Mouse (Mus musculus): ENCODE results near the gene Mageb3.
"Not testable (repeated sequence)": the region's sequence is repeated elsewhere in the genome, so short reads cannot be mapped to it uniquely, and the experiment has no call there.

The Mageb3 gene

DNA sequence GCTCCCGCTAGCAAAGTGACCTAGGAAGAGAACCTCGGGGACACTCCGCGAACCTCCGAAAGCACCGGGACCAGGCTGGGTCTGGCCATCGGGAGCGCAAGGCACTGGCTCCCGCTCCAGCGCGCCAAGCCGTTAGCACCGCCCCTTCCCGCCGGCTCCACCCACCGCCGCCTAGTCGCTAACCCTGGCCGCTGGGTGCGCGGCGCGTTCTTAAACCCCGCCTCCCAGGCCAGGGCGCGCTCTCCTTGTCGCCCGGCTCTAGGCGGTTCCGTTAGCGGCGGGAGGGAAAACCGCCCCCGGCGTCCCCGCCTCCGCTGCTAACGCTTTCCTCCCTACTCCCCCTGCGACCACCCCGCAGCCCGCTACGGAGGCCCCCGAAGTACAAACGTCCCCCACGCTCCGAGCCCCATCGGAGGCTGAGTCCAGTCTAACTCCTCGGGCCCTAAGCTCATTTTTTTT lies at the start of gene Mageb3, which contains the start of gene Ctdspl2:
Gene Mageb3 (minus strand): TSS at position 328 of the 459 bp plus-strand sequence.
Gene Ctdspl2 (plus strand): TSS at position 237 of the 459 bp plus-strand sequence.
- peak; percentile 99 for DNase-seq (ENCODE audit: low spot score)

DNA sequence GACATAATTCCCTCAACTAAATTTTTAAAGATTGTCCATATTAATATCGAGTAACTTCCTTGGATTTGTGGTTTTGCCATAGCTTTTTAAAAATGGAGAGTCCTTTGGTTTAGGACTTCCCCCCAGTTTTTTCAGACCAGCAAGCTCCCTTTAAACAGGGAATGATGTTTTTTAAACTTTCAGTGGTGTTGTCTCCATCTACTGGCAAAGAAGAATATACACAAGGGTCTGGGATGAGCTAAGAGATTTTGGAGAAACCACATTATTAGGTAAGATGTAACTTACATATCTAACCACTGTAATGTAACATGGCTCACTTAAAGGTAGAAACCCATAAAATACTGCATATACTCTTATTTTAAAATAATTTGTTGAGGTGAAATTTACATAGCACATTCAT lies 39.8 kb upstream of the Mageb3 start:
- no peak for DNase-seq (ENCODE audit: low spot score)

DNA sequence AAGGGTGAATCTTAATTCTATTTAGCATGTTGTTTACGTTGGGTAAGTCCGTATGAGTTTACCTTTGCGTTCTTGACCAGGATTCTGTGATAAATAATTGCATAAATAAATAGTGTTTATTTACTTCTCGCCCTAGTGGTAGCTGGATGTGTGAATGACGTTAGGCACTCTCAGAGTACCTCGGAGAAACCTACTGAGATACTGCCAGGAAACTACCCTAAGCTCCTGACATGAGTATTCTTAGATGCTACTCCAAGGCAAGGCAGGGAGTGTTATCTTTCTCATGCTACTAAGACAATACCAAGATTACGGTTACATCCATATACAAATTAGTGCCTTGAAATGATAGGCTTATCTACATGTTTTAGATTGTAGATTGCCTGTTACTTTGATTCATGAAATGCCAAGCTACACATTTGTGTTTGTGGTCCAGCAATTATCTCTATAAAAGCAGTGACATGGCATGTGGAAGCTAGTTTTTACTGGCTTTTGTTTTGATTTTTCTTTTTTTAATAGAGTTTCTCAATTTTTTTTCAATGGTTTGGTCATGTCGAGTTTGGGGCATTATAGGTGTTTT lies 1.4 kb upstream of the Mageb3 start:
- peak; percentile 11 for DNase-seq (ENCODE audit: low spot score)

DNA sequence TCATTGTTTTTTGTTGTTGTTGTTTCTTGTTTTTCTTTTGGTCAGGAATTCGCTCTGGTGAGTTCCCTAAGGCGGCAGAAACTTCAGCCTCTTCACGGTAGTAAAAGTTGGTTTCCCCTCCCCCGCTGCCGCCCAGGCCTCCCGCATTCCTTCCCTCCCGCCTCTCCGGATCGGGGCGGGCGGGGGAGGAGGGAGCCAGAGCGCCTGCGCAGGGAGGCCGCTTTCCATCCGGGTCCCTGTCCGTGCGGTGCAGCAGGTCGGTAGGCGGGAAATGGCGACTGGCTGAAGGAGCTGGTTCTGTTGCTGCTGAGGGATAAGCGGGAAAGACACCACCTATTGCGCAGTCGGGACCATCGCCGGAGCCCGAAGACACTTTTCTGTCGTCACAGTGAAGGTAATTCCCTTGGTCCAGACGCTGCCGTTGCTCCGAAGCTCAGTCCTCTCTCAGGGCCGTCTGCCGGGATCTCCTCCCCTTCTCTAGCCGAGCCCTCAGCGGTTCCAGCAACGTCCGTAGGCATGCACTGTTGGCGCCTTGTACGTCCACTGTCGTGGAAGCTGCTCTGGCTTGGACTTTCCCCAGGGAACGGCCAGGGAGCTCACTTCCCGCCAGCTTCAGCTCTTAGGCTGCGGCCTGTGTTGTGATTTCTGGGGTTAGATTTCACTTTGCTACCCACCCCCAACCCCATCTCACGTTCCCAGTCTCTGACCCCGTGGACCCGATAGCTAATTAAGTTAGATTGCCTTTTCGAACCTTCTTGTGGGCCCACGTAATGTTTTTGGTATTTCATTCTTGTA lies 529 bp upstream of the Mageb3 start:
- peak; percentile 95 for DNase-seq (ENCODE audit: low spot score)

DNA sequence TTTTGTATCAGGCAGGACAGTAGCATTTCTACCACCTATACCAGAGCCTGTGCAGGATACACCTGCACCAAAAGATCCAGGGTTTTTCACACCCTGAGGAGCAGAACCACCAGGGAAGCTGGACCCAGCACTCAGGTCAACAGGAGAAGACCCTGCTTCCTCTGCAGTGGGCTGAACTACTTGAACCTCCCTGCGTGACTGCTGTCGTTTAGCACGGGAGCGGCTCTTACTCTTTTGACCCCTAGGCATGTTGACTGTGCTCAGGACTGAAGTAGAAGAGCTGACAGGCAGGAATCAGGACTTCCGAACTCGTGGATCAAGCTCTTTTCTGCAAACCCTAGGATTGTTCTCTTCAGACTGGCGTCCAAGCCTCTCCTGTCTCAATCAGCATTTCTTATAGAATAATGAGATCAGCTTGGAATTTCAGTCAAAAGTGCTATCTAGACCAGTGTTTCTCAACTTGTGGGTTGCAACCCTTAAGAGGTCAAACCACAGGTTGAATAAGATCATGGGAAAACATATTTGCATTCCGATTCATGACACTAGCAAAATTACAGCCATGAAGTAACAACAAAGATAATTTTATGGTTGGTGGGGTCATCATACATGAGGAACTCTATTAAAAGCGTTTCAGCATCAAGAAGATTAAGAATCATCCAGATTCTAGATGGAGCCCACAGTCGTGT lies 778 bp downstream of the Mageb3 start:
- peak; percentile 10 for DNase-seq (ENCODE audit: low spot score)

DNA sequence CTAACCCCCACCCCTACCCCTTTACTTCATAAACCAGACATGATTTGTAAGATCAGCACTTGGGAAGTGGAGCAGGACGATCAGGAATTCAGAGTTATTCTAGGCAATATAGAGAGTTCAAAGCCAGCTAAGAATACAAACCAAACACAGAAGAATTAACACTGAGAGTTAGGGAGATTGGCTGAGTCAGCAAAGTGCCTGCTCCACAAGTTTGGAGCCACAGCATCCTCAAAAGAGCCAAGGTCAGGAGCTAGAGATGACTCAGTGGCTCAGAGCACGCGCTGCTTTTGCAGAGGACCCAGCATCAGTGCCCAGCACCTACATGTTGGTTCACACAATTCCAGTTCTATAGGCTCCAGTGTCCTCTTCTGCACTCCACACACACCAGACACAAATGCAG lies 12.5 kb downstream of the Mageb3 start:
- no peak for DNase-seq (ENCODE audit: low spot score)

DNA sequence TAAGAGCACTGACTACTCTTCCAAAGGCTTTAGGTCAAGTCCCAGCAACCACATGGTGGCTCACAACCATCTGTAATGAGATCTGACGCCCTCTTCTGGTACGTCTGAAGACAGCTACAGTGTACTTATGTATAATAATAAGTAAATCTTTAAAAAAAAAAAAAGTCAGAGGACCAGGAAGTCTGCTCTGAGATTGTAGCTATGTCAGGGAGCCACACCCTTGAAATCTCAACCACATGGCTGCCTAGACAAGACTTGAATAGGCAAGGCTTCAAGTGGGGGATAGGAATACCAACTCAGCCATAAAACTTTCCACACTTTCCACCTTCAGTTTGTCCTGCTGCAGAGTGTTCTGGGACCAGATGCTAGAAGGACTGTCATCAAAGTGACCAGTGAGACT lies 18.3 kb downstream of the Mageb3 start:
- not testable (repeated sequence) for DNase-seq (ENCODE audit: low spot score)

DNA sequence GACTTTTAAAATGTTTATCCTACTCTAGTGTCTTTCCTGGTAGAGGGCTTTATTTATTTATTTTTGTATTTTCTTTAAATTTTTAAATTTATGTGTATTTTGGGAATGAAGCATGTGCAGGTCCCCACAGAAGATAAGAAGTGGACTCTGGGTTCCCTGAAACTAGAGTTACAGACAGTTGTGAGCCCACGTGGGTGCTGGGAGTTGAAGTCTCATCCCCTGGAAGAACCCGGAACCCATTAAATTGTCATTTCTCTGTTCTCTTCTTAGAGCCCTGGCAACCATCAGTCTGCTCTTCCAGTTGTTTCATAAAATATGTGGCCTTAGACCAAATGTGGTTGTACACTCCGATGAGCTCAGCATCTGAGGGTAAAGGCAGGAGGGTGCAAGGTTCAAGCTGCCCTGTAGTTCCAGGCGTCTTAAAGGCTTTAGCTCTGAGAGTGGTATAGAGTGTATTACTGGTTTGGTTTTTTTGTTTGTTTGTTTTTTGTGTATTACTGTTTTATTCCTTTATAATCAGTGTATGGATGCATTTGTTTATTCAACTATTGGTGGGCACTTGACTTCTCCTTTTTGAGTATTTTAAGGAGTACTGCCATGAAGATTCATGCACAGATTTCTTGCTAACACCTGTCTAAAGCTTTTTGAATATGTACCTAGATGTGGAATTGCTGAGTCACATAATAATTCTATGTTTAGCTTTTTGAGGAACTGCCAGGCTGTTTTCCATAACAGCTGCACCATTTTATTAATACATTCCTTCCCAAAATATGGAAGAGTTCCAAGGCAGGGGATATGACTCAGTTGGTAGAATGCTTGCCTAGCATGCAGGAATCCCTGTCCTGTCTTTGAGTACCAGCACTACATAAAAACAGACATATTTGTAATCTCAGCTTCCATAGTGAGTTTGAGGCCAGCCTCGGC lies 39.6 kb downstream of the Mageb3 start:
- DNase-seq (ENCODE audit: low spot score) = no peak

DNA sequence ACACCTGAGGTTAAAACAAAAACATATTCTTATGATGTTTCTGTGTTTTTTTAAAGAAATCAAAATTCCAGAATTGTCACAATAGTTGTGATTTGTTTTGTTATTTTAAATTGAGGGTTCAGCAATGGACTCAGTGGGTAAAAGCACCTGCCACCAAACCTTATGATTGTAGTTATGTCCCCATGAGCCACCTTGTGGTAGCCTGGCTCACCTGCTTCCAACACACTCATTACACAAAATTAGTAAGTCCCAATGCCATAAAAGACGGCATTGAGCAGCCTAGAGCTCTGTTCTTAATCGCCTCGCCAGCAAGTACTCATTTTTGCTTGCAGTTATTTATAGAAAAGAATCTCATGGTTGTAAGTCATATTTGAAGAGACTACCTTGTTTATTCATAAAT lies 45.9 kb downstream of the Mageb3 start:
- no peak for DNase-seq (ENCODE audit: low spot score)

Measured in embryo, embryonic 10 days (tissue).